Mouse (Mus musculus): ENCODE measurements around the gene Bod1l.

GRCm38 (mm10) chr5:41768382-41769040 is 75.6 kb downstream of the Bod1l start:
- peak; percentile 97 for TF ChIP-seq CTCF (IDR thresholded peaks at IDR 0.05; ENCODE audit: insufficient read depth, low read depth, low read length)
- no peak for TF ChIP-seq POLR2A (IDR thresholded peaks at IDR 0.05; ENCODE audit: insufficient read depth, low read depth, low read length)
